In the genomic region with DNA sequence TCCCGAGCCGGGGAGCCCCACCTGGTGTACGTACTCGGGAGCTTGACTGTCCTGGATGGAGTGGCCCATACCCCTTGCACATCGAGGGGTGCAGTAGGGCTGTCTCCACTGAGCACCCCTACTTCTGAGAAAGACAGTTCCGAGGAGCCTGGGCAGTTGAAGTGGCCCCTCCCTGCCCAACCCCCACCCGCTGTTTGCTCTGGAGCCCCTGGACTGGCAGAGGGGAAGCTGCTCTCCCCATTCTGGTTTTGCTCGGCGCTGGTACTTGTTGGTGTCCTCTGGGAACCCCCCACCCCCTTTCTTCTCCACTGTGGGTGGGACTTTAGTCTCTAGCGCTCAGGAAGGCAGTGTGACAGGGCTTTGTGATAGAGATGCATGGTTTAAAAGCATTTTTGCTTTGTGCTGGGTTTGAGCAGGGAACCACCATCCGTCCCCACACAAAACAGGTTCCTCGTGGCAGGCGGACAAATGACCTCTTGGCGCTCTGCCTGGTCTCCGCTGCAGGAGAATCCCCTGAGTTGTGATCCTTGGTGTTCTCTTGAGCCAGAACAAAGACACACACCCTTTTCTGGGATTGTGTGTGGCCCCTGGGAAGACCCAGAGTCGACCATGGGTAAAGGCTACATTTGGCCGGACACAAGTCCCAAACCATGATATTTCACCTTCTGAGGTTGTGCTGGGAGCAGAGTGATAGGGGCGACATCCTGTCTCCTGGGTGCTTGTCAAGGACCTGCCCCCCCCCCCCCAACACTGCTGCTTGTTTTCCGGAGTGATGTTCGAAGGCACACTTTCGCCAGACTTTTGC, we compare ENCODE assay signal across 8 mouse cellular contexts. TPM values are rescaled to one million over a fixed set of nuclear protein-coding genes. Genes with fewer than 3 reads are reported as not detected.
A peak's percentile ranks its signal among the peaks of the same experiment; 100 is the strongest.
DNase-seq lines count a peak whose midpoint lies in the region; ATAC-seq and TF ChIP-seq lines count a peak whose summit lies in the region.

No protein-coding gene starts in this region.

- H3K4me2 ChIP-seq in intestine, postnatal 0 days (replicated peaks; ENCODE audit: low read depth) = peak overlapping the region; percentile 74
- peak overlapping the region; percentile 61 for H3K4me2 ChIP-seq in neural tube, embryonic 14.5 days (ENCODE audit: low read depth, low read length)

- H3K27ac ChIP-seq in intestine, postnatal 0 days (ENCODE audit: low read depth, low read length) = no peak overlapping the region
- H3K27ac ChIP-seq in neural tube, embryonic 14.5 days (ENCODE audit: low read depth, low read length) = peak overlapping the region; percentile 80

- H3K4me1 ChIP-seq in intestine, postnatal 0 days (replicated peaks; ENCODE audit: control insufficient read depth, insufficient read depth, low read length) = no peaks in the 10 kb centered on the region
- peaks cover 28% of the 10 kb centered on the region for H3K4me1 ChIP-seq in neural tube, embryonic 14.5 days (ENCODE audit: control insufficient read depth, insufficient read depth, low read length)

- H3K27me3 ChIP-seq in intestine, postnatal 0 days (replicated peaks; ENCODE audit: control insufficient read depth, insufficient read depth, low read length) = 0 out of 2 replicates have a peak, but pooled peaks cover 5% of the 10 kb centered on the region
- H3K27me3 ChIP-seq in neural tube, embryonic 14.5 days (ENCODE audit: control insufficient read depth, insufficient read depth, low read length) = no peaks in the 10 kb centered on the region

- ATAC-seq in intestine, postnatal 0 days = no peak; the same call in 1 of the 2 replicates
- ATAC-seq in neural tube, embryonic 14.5 days (ENCODE audit: low read depth) = peak; percentile 73
- ATAC-seq in erythroblast, adult 5-6 weeks (replicated peaks; ENCODE audit: low FRiP score, poor library complexity, severe bottlenecking) = no peak

- DNase-seq in cerebellum, postnatal 14 days = peak; percentile 60 to 64
- DNase-seq in cerebellum, adult 9-11 months = no peak
- peak; percentile 55 for DNase-seq in right cerebral cortex, postnatal 4 days
- DNase-seq in right cerebral cortex, postnatal 25 days = no peak
- DNase-seq in lung, postnatal 4 days = no peak

- 4% methylated on average over 21 of the region's 21 CpGs for WGBS in intestine, postnatal 0 days
- WGBS in neural tube, embryonic 14.5 days = 3% methylated on average over 21 of the region's 21 CpGs

- H3K4me3 ChIP-seq in intestine, postnatal 0 days (ENCODE audit: low read depth, low read length) = peak overlapping the region; percentile 43
- H3K4me3 ChIP-seq in neural tube, embryonic 14.5 days (ENCODE audit: low read depth, low read length) = peak overlapping the region; percentile 77

- no peaks in the 10 kb centered on the region for H3K36me3 ChIP-seq in intestine, postnatal 0 days (ENCODE audit: control insufficient read depth, insufficient read depth)
- no peaks in the 10 kb centered on the region for H3K36me3 ChIP-seq in neural tube, embryonic 14.5 days (ENCODE audit: control insufficient read depth, insufficient read depth, low read length)

- H3K9me3 ChIP-seq in intestine, postnatal 0 days (ENCODE audit: control insufficient read depth) = no peaks in the 10 kb centered on the region
- H3K9me3 ChIP-seq in neural tube, embryonic 14.5 days (ENCODE audit: control insufficient read depth, low read length) = no peaks in the 10 kb centered on the region

- H3K9ac ChIP-seq in intestine, postnatal 0 days (ENCODE audit: low read depth, low read length) = 0 out of 2 replicates have a peak overlapping the region, but pooled peaks have one; percentile 34
- peak overlapping the region; percentile 86 for H3K9ac ChIP-seq in neural tube, embryonic 14.5 days (replicated peaks; ENCODE audit: low read depth, low read length)

- TF ChIP-seq CTCF in intestine, postnatal 0 days (IDR thresholded peaks at IDR 0.05; ENCODE audit: low read depth) = no peak

RNA-seq across cellular contexts. Expression of a gene that starts 0.8 kb away (rescaled TPM):
- polyA plus RNA-seq in intestine, postnatal 0 days (2015; fragmentation: Nextera tagmentation; extraction: Ambion mirVana) = 0.51 and 0.56 TPM in 2 replicates
- 20.2 and 30.4 TPM in 2 replicates for polyA plus RNA-seq in neural tube, embryonic 14.5 days (2014; fragmentation: Nextera tagmentation; extraction: Ambion mirVana)
- total RNA-seq in erythroblast, adult 5-6 weeks (2015; ENCODE audit: low replicate concordance) = not detected in 2 replicates
- total RNA-seq in erythroblast, adult 5-6 weeks (2017; ENCODE audit: low replicate concordance) = not detected in 2 replicates

Comparison
In these comparisons a context has a peak if more than half of its experiments do, and no peak if none do; other contexts are left out.
1. DNase-seq: peak in cerebellum, postnatal 14 days (2 of 2) and right cerebral cortex, postnatal 4 days (single experiment); none in cerebellum, adult 9-11 months (single experiment), right cerebral cortex, postnatal 25 days (single experiment) and lung, postnatal 4 days (0 of 2).
2. RNA of a gene that starts 0.8 kb away (polyA plus RNA-seq): 20.2 to 30.4 TPM in neural tube, embryonic 14.5 days; 0.51 to 0.56 TPM in intestine, postnatal 0 days; every median in the first group is over 10 times any median in the second.